Mouse (Mus musculus): ENCODE measurements around the gene Gm10188. TPM values are rescaled to one million over a fixed set of nuclear protein-coding genes. Genes with fewer than 3 reads are reported as not detected.

Gene Gm10188
- total and polyA plus RNA-seq, 3 experiments: not detected

DNA sequence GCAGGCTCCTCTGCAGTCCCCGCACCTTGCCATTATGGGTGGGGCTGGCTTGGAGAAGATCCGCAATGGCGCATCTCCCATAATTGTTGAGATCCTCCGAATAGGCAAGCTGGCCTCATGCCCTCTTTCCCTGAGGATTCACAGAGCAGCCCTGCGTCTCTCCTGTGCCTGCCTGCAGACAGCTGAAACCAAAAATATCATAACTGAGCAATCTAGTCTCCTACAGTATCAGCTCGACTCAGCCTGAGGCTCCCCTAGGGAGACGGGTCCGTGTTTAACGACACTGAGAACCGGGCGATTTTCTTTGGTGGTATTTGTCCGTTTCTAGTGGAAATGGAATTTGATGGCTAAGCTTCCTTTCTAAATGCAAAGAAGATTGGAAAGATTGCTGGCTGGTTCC, 29.6 kb downstream of the Gm10188 start:
- TF ChIP-seq ZNF384 (IDR thresholded peaks at IDR 0.05; ENCODE audit: low read depth, low read length): no peak
- no peak for TF ChIP-seq SIN3A (IDR thresholded peaks at IDR 0.05; ENCODE audit: low read length)
- no peak for TF ChIP-seq CTCF (conservative IDR thresholded peaks at IDR 0.05 in 1 of 2, IDR thresholded peaks at IDR 0.05 in 1 of 2; ENCODE audit: low read depth in 2 of 2, low read length in 2 of 2)
- TF ChIP-seq JUND (conservative IDR thresholded peaks at IDR 0.05; ENCODE audit: low read depth, low read length): no peak
- TF ChIP-seq E2F4 (IDR thresholded peaks at IDR 0.05; ENCODE audit: insufficient replicate concordance, low read depth, low read length): no peak
- no peak for TF ChIP-seq POLR2AphosphoS2 (IDR thresholded peaks at IDR 0.05; ENCODE audit: low read depth, low read length)
- no peak for TF ChIP-seq ETS1 (conservative IDR thresholded peaks at IDR 0.05; ENCODE audit: low read depth, low read length)
- no peak for TF ChIP-seq MXI1 (IDR thresholded peaks at IDR 0.05; ENCODE audit: low read depth, low read length)
- TF ChIP-seq USF1 (IDR thresholded peaks at IDR 0.05; ENCODE audit: low read depth, low read length): no peak
- no peak for TF ChIP-seq PAX5 (IDR thresholded peaks at IDR 0.05; ENCODE audit: low read length)
- no peak for TF ChIP-seq CHD1 (IDR thresholded peaks at IDR 0.05; ENCODE audit: low read depth, low read length)
- no peak for TF ChIP-seq USF2 (conservative IDR thresholded peaks at IDR 0.05; ENCODE audit: low read depth, low read length)
- no peak for TF ChIP-seq UBTF (IDR thresholded peaks at IDR 0.05; ENCODE audit: low read depth, low read length)
- no peak for TF ChIP-seq CHD2 (IDR thresholded peaks at IDR 0.05; ENCODE audit: low read length)
- no peak for TF ChIP-seq IRF4 (IDR thresholded peaks at IDR 0.05; ENCODE audit: low read depth, low read length)
- TF ChIP-seq ZKSCAN1 (IDR thresholded peaks at IDR 0.05; ENCODE audit: borderline replicate concordance, low read depth, low read length): no peak
- no peak for TF ChIP-seq ELF1 (IDR thresholded peaks at IDR 0.05; ENCODE audit: low read depth, low read length)
- TF ChIP-seq TCF12 (IDR thresholded peaks at IDR 0.05; ENCODE audit: low read depth, low read length): no peak
- no peak for TF ChIP-seq HCFC1 (IDR thresholded peaks at IDR 0.05; ENCODE audit: low read depth, low read length)
- TF ChIP-seq NELFE (IDR thresholded peaks at IDR 0.05; ENCODE audit: low read depth, low read length): no peak
- in situ Hi-C loops (cut with MboI; ENCODE audit: low pct_ligation_motif_present, low pct_unique_long_range_greater_than_20kb, low sequenced_read_pairs): no loop called here
- Histone ChIP-seq H3K27ac (ENCODE audit: insufficient read depth, low read depth) (no peak overlapping the region), H3K79me2 (replicated peaks; ENCODE audit: control insufficient read depth, extremely low read depth, insufficient read depth, poor library complexity, severe bottlenecking) (no peaks in the 10 kb centered on the region), H3K36me3 (replicated peaks in 1 of 2; ENCODE audit: control insufficient read depth in 1 of 2, insufficient read depth in 1 of 2, low read length in 1 of 2) (no peaks in the 10 kb centered on the region), H3K4me1 (ENCODE audit: control insufficient read depth in 1 of 2, insufficient read depth in 2 of 2) (peaks cover 0 to 18% of the 10 kb centered on the region in 2 experiments; a peak in 2 of 4 replicates), H3K9me3 (replicated peaks; ENCODE audit: low read length) (no peaks in the 10 kb centered on the region), H3K27me3 (replicated peaks) (peaks cover 72% of the 10 kb centered on the region), H3K4me3 (replicated peaks in 1 of 3; ENCODE audit: low read depth in 2 of 3, low read length in 2 of 3, poor library complexity in 1 of 3) (no peak overlapping the region), H3K4me2 (ENCODE audit: insufficient read depth, low read depth, poor library complexity, severe bottlenecking) (no peak overlapping the region), H3K9ac (ENCODE audit: insufficient read depth, low read depth) (no peak overlapping the region)
- no peak for DNase-seq (ENCODE audit: extremely low read depth)
- dilution Hi-C loops (cut with MboI; ENCODE audit: extremely low pct_ligation_motif_present, extremely low pct_unique_long_range_greater_than_20kb, low sequenced_read_pairs): no loop called here

DNA sequence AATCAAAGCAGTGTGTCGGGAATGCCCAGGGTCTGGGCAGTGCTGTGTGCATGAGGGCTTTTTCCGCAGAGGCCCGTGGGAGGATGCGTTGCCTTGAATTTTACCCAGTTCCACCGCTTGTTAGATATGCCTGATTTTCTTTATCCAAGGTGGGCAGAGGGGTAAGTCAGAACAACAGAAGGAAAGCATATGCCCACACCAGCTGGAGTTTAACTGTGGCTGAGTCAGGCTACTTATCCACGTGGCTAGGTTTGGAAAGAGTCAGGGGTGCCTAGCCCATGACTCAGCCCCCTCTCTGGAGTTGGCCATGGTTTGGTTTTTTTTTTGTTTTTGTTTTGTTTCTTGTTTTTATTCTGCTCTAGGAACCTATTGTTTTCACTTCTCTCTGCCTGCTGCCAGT, 30.3 kb downstream of the Gm10188 start:
- Histone ChIP-seq H3K79me2 (replicated peaks; ENCODE audit: control insufficient read depth, extremely low read depth, insufficient read depth, poor library complexity, severe bottlenecking) (no peaks in the 10 kb centered on the region), H3K4me3 (replicated peaks in 1 of 3; ENCODE audit: low read depth in 2 of 3, low read length in 2 of 3, poor library complexity in 1 of 3) (no peak overlapping the region), H3K4me2 (ENCODE audit: insufficient read depth, low read depth, poor library complexity, severe bottlenecking) (no peak overlapping the region), H3K4me1 (ENCODE audit: control insufficient read depth in 1 of 2, insufficient read depth in 2 of 2) (peaks cover 0 to 23% of the 10 kb centered on the region in 2 experiments; a peak in 2 of 4 replicates), H3K9me3 (replicated peaks; ENCODE audit: low read length) (no peaks in the 10 kb centered on the region), H3K36me3 (replicated peaks in 1 of 2; ENCODE audit: control insufficient read depth in 1 of 2, insufficient read depth in 1 of 2, low read length in 1 of 2) (no peaks in the 10 kb centered on the region), H3K27me3 (replicated peaks) (peaks cover 65% of the 10 kb centered on the region), H3K9ac (ENCODE audit: insufficient read depth, low read depth) (no peak overlapping the region), H3K27ac (ENCODE audit: insufficient read depth, low read depth) (no peak overlapping the region)
- in situ Hi-C loops (cut with MboI; ENCODE audit: low pct_ligation_motif_present, low pct_unique_long_range_greater_than_20kb, low sequenced_read_pairs): no loop called here
- no peak for DNase-seq (ENCODE audit: extremely low read depth)
- TF ChIP-seq POLR2AphosphoS2 (IDR thresholded peaks at IDR 0.05; ENCODE audit: low read depth, low read length) (no peak), BHLHE40 (IDR thresholded peaks at IDR 0.05; ENCODE audit: low read depth, low read length) (no peak), PAX5 (IDR thresholded peaks at IDR 0.05; ENCODE audit: low read length) (no peak), RCOR1 (conservative IDR thresholded peaks at IDR 0.05; ENCODE audit: low read depth, low read length) (no peak), SMC3 (IDR thresholded peaks at IDR 0.05; ENCODE audit: low read depth, low read length) (no peak), UBTF (IDR thresholded peaks at IDR 0.05; ENCODE audit: low read depth, low read length) (no peak)
- dilution Hi-C loops (cut with MboI; ENCODE audit: extremely low pct_ligation_motif_present, extremely low pct_unique_long_range_greater_than_20kb, low sequenced_read_pairs): no loop called here
